Mouse (Mus musculus) adrenal gland, postnatal 36 days (tissue): Measurements from ENCODE around the gene Tasp1. TPM values are rescaled to one million over a fixed set of nuclear protein-coding genes. Genes with fewer than 3 reads are reported as not detected.
"Not testable (repeated sequence)": the region's sequence is repeated elsewhere in the genome, so short reads cannot be mapped to it uniquely, and the experiment has no call there.

Experiments used
- DNase-seq, 2 experiments: peaks; one replicate each; pipeline ENCODE4 v3.0.0; 2021; ENCODE audit warnings: mixed read lengths in 1 of 2
- total RNA-seq, 2 experiments: library from RNA; stranded (reverse); gene quantifications; 2 replicates each; pipeline ENCODE4 v1.2.3; 2021

Tasp1 gene
- total RNA-seq, 2 experiments from 2014 or later: 8.0 to 12.0 TPM

GRCm38 (mm10) chr2:140058125-140058524 is 8.5 kb downstream of the Tasp1 start:
- DNase-seq: peak in 1 of 2 experiments; percentile 4

- DNase-seq: no peak
Observed at GRCm38 (mm10) chr2:140051607-140052126, 14.9 kb downstream of the Tasp1 start.

- DNase-seq: no peak
Observed at GRCm38 (mm10) chr2:140042522-140043131, 24.0 kb downstream of the Tasp1 start.

- no peak for DNase-seq
Observed at GRCm38 (mm10) chr2:140042081-140042480, 24.5 kb downstream of the Tasp1 start.

- no peak for DNase-seq
Observed at GRCm38 (mm10) chr2:140037459-140037858, 29.1 kb downstream of the Tasp1 start.

- DNase-seq: no peak
Observed at GRCm38 (mm10) chr2:140036854-140037253, 29.8 kb downstream of the Tasp1 start.

GRCm38 (mm10) chr2:140024937-140025336 is 41.7 kb downstream of the Tasp1 start:
- no peak for DNase-seq

- no peak for DNase-seq
Observed at GRCm38 (mm10) chr2:140007406-140007805, 59.2 kb downstream of the Tasp1 start.

- no peak for DNase-seq
Observed at GRCm38 (mm10) chr2:139998170-139998569, 68.4 kb downstream of the Tasp1 start.

- DNase-seq: not testable (repeated sequence)
Observed at GRCm38 (mm10) chr2:139989907-139990306, 76.7 kb downstream of the Tasp1 start.

GRCm38 (mm10) chr2:139967451-139967850 is 99.2 kb downstream of the Tasp1 start:
- DNase-seq: no peak

- peak; percentile 62 to 67 for DNase-seq
Observed at GRCm38 (mm10) chr2:139966288-139966687, 100.3 kb downstream of the Tasp1 start.

- DNase-seq: no peak
Observed at GRCm38 (mm10) chr2:139948843-139949242, 117.8 kb downstream of the Tasp1 start.

GRCm38 (mm10) chr2:139937581-139937980 is 129.0 kb downstream of the Tasp1 start:
- DNase-seq: no peak

GRCm38 (mm10) chr2:139934577-139934976 is 132.0 kb downstream of the Tasp1 start:
- DNase-seq: no peak

- DNase-seq: no peak
Observed at GRCm38 (mm10) chr2:139934033-139934572, 132.5 kb downstream of the Tasp1 start.

- no peak for DNase-seq
Observed at GRCm38 (mm10) chr2:139932211-139932610, 134.4 kb downstream of the Tasp1 start.

GRCm38 (mm10) chr2:139924937-139925336 is 141.7 kb downstream of the Tasp1 start:
- DNase-seq: no peak

- not testable (repeated sequence) for DNase-seq
Observed at GRCm38 (mm10) chr2:139921395-139921794, 145.2 kb downstream of the Tasp1 start.

- DNase-seq: peak in 1 of 2 experiments; percentile 7
Observed at GRCm38 (mm10) chr2:139919757-139920156, 146.8 kb downstream of the Tasp1 start.

- no peak for DNase-seq
Observed at GRCm38 (mm10) chr2:139906441-139907157, 160.0 kb downstream of the Tasp1 start.

- no peak for DNase-seq
Observed at GRCm38 (mm10) chr2:139891405-139892089, 175.1 kb downstream of the Tasp1 start.

GRCm38 (mm10) chr2:139884264-139884637 is 182.4 kb downstream of the Tasp1 start:
- DNase-seq: no peak
